Mouse (Mus musculus) lung, postnatal 0 days (tissue): ENCODE measurements around the gene Gm5426.

ENCODE experiments used
- CTCF ChIP-seq: IDR thresholded peaks from 2 replicates; pipeline ENCODE4 v1.5.1; 2016; ENCODE audit warnings: antibody characterized with exemption, mild to moderate bottlenecking
- EP300 ChIP-seq: IDR thresholded peaks from 2 replicates; pipeline ENCODE4 v1.6.1; 2016; ENCODE audit warnings: antibody characterized with exemption, mild to moderate bottlenecking, control low read depth

DNA sequence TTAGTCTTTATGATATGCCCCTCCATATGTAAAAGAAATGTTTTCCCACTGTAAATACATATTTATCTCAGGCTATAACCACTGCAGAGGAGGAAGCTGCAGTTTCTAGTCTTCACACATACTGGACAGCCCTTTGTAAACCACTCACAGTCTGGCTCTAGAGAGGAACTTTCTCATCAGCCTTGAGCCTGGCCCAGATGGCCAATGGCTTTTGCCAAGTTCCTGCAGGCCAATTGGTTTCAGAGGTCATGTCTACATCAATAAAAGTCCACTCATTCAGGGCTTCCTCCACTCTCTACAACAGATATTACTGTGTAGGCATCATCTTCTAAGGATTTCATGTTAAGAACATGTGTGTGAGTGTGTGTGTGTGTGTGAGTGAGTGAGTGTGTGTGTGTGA, 35.1 kb downstream of the Gm5426 start:
- TF ChIP-seq CTCF (no peak), EP300 (no peak)
